ENCODE assay signal across 24 mouse cellular contexts in genomic region chr3:101918526-101918925, GRCm38 (mm10).
"Had no signal": no experiment of that assay in that cellular context is flagged by ENCODE, and none has a peak within 500 bp of the region (broad histone marks: within the 10 kb centered on the region; RNA-seq: fewer than 3 reads in every experiment).

No protein-coding gene starts in this region.

- ATAC-seq: hindbrain, postnatal 0 days; intestine, embryonic 16.5 days had no signal

- H3K27ac ChIP-seq: heart, adult 2 months; heart, embryonic 13.5 days; heart, embryonic 15.5 days; hindbrain, postnatal 0 days; kidney, embryonic 15.5 days; limb, embryonic 13.5 days; limb, embryonic 15.5 days had no signal

- DNase-seq: gastrocnemius, postnatal 14 days; gastrocnemius, postnatal 36 days; heart, adult 11 months; heart, adult 2 months; heart, postnatal 14 days; heart, postnatal 36 days; kidney, adult 11 months; kidney, adult 2 months; kidney, adult 9 months; kidney, postnatal 10 days; kidney, postnatal 36 days; layer of hippocampus, adult 9-11 months; layer of hippocampus, postnatal 36 days; left cerebral cortex, postnatal 4 days had no signal

- H3K9ac ChIP-seq: heart, embryonic 13.5 days; heart, embryonic 15.5 days; hindbrain, embryonic 15.5 days; kidney, embryonic 15.5 days; limb, embryonic 13.5 days; limb, embryonic 15.5 days had no signal

- H3K4me3 ChIP-seq: heart, adult 2 months; heart, embryonic 13.5 days; heart, embryonic 15.5 days; hindbrain, embryonic 13.5 days; hindbrain, embryonic 15.5 days; kidney, embryonic 15.5 days; limb, embryonic 13.5 days; limb, embryonic 15.5 days had no signal

- H3K4me2 ChIP-seq: heart, embryonic 11.5 days; heart, embryonic 13.5 days; heart, embryonic 15.5 days; hindbrain, embryonic 13.5 days; hindbrain, embryonic 15.5 days; kidney, embryonic 15.5 days; limb, embryonic 13.5 days; limb, embryonic 15.5 days had no signal

- H3K27me3 ChIP-seq: heart, embryonic 13.5 days; heart, embryonic 15.5 days; hindbrain, embryonic 13.5 days; hindbrain, embryonic 15.5 days; kidney, embryonic 15.5 days; limb, embryonic 13.5 days; limb, embryonic 15.5 days had no signal

- H3K9me3 ChIP-seq: heart, embryonic 13.5 days; heart, embryonic 15.5 days; hindbrain, embryonic 13.5 days; hindbrain, embryonic 15.5 days; kidney, embryonic 15.5 days; limb, embryonic 13.5 days; limb, embryonic 15.5 days had no signal
